Mouse (Mus musculus): ENCODE measurements around the gene Bcat2. TPM values are rescaled to one million over a fixed set of nuclear protein-coding genes. Genes with fewer than 3 reads are reported as not detected.

Gene Bcat2
- polyA plus RNA-seq, 1 experiment from 2014 or later: 37.1 TPM

- Histone ChIP-seq H3K9me3 (no peaks in the 10 kb centered on the region), H3K4me3 (peak overlapping the region; percentile 73; the same call in 1 of the 2 replicates), H3K27me3 (ENCODE audit: insufficient read depth, poor library complexity, severe bottlenecking) (no peaks in the 10 kb centered on the region), H3K36me3 (peaks cover 16% of the 10 kb centered on the region), H3K27ac (no peak overlapping the region), H3K4me1 (replicated peaks) (peaks cover 42% of the 10 kb centered on the region)
- WGBS: 64% methylated on average over 1 of the region's 1 CpGs
- no peak for DNase-seq (ENCODE audit: low spot score)
Observed at GRCm38 (mm10) chr7:45571966-45572365, 2.0 kb downstream of the Bcat2 start.

DNA sequence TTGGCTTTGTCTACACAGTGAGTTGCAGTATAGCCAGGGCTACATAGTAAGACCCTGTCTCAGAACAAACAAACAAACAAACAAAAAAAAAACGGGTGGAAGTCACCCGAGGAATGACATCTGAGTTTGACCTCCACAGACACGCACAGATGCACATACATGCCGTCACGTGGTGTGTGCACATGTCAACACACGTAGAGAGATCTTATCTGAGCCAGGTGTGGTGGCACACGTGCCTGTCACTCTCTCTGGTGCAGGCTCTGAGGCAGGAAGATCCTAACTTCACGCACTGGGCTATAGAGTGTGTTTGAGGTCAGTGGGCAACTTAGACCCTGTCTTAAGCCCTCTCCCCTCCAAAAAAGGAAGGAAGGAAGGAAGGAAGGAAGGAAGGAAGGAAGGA, 4.0 kb downstream of the Bcat2 start:
- Histone ChIP-seq H3K4me3 (no peak overlapping the region), H3K27ac (no peak overlapping the region), H3K4me1 (replicated peaks) (peaks cover 24% of the 10 kb centered on the region), H3K9me3 (no peaks in the 10 kb centered on the region), H3K27me3 (ENCODE audit: insufficient read depth, poor library complexity, severe bottlenecking) (no peaks in the 10 kb centered on the region), H3K36me3 (peaks cover 35% of the 10 kb centered on the region)
- DNase-seq (ENCODE audit: low spot score): no peak
- WGBS: 82% methylated on average over 8 of the region's 8 CpGs

GRCm38 (mm10) chr7:45574472-45575379, 4.8 kb downstream of the Bcat2 start:
- Histone ChIP-seq H3K27ac (no peak overlapping the region), H3K36me3 (peaks cover 35% of the 10 kb centered on the region), H3K4me1 (replicated peaks) (peaks cover 24% of the 10 kb centered on the region), H3K9me3 (no peaks in the 10 kb centered on the region), H3K27me3 (ENCODE audit: insufficient read depth, poor library complexity, severe bottlenecking) (no peaks in the 10 kb centered on the region), H3K4me3 (no peak overlapping the region)
- no peak for DNase-seq (ENCODE audit: low spot score)
- 85% methylated on average over 15 of the region's 15 CpGs for WGBS

GRCm38 (mm10) chr7:45585923-45586322, 16.0 kb downstream of the Bcat2 start:
- no peak for DNase-seq (ENCODE audit: low spot score)
- Histone ChIP-seq H3K4me3 (no peak overlapping the region), H3K36me3 (peaks cover 55% of the 10 kb centered on the region), H3K27me3 (ENCODE audit: insufficient read depth, poor library complexity, severe bottlenecking) (no peaks in the 10 kb centered on the region), H3K9me3 (no peaks in the 10 kb centered on the region), H3K27ac (no peak overlapping the region), H3K4me1 (replicated peaks) (peaks cover 10% of the 10 kb centered on the region)
- 91% methylated on average over 6 of the region's 6 CpGs for WGBS

GRCm38 (mm10) chr7:45587631-45588592, 18.0 kb downstream of the Bcat2 start:
- no peaks in the 10 kb centered on the region for H3K9me3 ChIP-seq
- H3K27me3 ChIP-seq (ENCODE audit: insufficient read depth, poor library complexity, severe bottlenecking): no peaks in the 10 kb centered on the region
- 94% methylated on average over 23 of the region's 23 CpGs for WGBS
- H3K4me1 ChIP-seq (replicated peaks): peaks cover 10% of the 10 kb centered on the region
- no peak overlapping the region for H3K4me3 ChIP-seq
- H3K36me3 ChIP-seq: peaks cover 50% of the 10 kb centered on the region
- H3K27ac ChIP-seq: no peak overlapping the region
- no peak for DNase-seq (ENCODE audit: low spot score)

GRCm38 (mm10) chr7:45589173-45589572, 19.2 kb downstream of the Bcat2 start:
- Histone ChIP-seq H3K4me3 (peak overlapping the region; percentile 47), H3K9me3 (no peaks in the 10 kb centered on the region), H3K27me3 (ENCODE audit: insufficient read depth, poor library complexity, severe bottlenecking) (no peaks in the 10 kb centered on the region), H3K36me3 (peaks cover 40% of the 10 kb centered on the region), H3K27ac (peak overlapping the region; percentile 71), H3K4me1 (replicated peaks) (peaks cover 10% of the 10 kb centered on the region)
- DNase-seq (ENCODE audit: low spot score): peak; percentile 92
- 5% methylated on average over 19 of the region's 19 CpGs for WGBS

DNA sequence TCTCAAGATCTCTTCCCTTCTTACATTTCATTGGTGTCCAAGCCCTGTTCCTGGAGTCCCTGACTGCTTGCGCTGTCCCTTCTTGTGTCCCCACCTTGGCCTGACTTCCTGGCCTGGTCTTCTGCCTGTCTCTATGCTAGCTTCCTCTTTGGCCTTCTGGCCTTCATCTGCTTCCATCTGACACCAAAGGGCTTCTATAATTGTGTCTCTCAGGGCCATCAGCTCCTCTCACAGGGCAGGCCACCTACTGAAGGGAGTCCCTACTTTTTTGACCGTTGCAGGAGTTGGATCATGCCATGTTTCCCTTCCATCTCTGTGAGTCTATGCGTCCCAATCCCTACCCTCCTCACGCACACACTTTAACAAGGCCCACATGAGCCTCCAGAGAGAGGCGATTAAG, 19.9 kb downstream of the Bcat2 start:
- Histone ChIP-seq H3K4me3 (peak overlapping the region; percentile 47; the same call in 1 of the 2 replicates), H3K9me3 (no peaks in the 10 kb centered on the region), H3K36me3 (peaks cover 34% of the 10 kb centered on the region), H3K27me3 (ENCODE audit: insufficient read depth, poor library complexity, severe bottlenecking) (no peaks in the 10 kb centered on the region), H3K4me1 (replicated peaks) (peaks cover 10% of the 10 kb centered on the region), H3K27ac (peak overlapping the region; percentile 71)
- no peak for DNase-seq (ENCODE audit: low spot score)
- WGBS: 94% methylated on average over 5 of the region's 5 CpGs

DNA sequence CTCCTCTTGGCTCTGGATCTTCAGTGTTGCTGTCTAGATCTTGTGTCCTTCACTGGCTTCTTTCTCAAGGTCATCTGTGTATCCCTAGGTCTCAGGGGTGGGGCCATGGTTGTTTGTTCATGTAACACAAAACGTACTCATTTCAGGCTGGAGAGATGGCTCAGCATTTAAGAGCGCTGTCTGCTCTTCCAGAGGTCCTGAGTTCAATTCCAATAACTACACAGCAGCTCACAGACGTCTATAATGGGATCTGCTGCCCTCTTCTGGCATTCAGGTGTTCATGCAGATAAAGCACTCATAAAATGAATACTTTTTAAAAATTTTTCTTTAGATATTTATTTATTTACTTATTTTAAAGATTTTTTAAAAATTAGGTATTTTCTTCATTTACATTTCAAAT, 20.9 kb downstream of the Bcat2 start:
- Histone ChIP-seq H3K4me1 (replicated peaks) (peaks cover 10% of the 10 kb centered on the region), H3K27ac (no peak overlapping the region), H3K9me3 (no peaks in the 10 kb centered on the region), H3K4me3 (no peak overlapping the region), H3K27me3 (ENCODE audit: insufficient read depth, poor library complexity, severe bottlenecking) (no peaks in the 10 kb centered on the region), H3K36me3 (peaks cover 24% of the 10 kb centered on the region)
- DNase-seq (ENCODE audit: low spot score): no peak
- WGBS: 68% methylated on average over 3 of the region's 3 CpGs

GRCm38 (mm10) chr7:45591880-45592279, 21.9 kb downstream of the Bcat2 start:
- DNase-seq (ENCODE audit: low spot score): no peak
- no peaks in the 10 kb centered on the region for H3K27me3 ChIP-seq (ENCODE audit: insufficient read depth, poor library complexity, severe bottlenecking)
- H3K4me3 ChIP-seq: no peak overlapping the region
- peaks cover 10% of the 10 kb centered on the region for H3K4me1 ChIP-seq (replicated peaks)
- 82% methylated on average over 7 of the region's 7 CpGs for WGBS
- H3K27ac ChIP-seq: no peak overlapping the region
- no peaks in the 10 kb centered on the region for H3K9me3 ChIP-seq
- H3K36me3 ChIP-seq: peaks cover 14% of the 10 kb centered on the region

GRCm38 (mm10) chr7:45593118-45593815, 23.3 kb downstream of the Bcat2 start:
- H3K27me3 ChIP-seq (ENCODE audit: insufficient read depth, poor library complexity, severe bottlenecking): no peaks in the 10 kb centered on the region
- WGBS: 26% methylated on average over 10 of the region's 10 CpGs
- no peaks in the 10 kb centered on the region for H3K9me3 ChIP-seq
- H3K4me1 ChIP-seq (replicated peaks): peaks cover 10% of the 10 kb centered on the region
- peak; percentile 58 for DNase-seq (ENCODE audit: low spot score)
- H3K27ac ChIP-seq: no peak overlapping the region
- peaks cover 2% of the 10 kb centered on the region; the same call in 1 of the 2 replicates for H3K36me3 ChIP-seq
- H3K4me3 ChIP-seq: no peak overlapping the region

GRCm38 (mm10) chr7:45595176-45595575, 25.2 kb downstream of the Bcat2 start:
- Histone ChIP-seq H3K27ac (no peak overlapping the region), H3K9me3 (no peaks in the 10 kb centered on the region), H3K36me3 (no peaks in the 10 kb centered on the region), H3K4me3 (no peak overlapping the region), H3K27me3 (ENCODE audit: insufficient read depth, poor library complexity, severe bottlenecking) (no peaks in the 10 kb centered on the region), H3K4me1 (replicated peaks) (peaks cover 9% of the 10 kb centered on the region; the same call in 1 of the 2 replicates)
- WGBS: 85% methylated on average over 4 of the region's 4 CpGs
- no peak for DNase-seq (ENCODE audit: low spot score)

DNA sequence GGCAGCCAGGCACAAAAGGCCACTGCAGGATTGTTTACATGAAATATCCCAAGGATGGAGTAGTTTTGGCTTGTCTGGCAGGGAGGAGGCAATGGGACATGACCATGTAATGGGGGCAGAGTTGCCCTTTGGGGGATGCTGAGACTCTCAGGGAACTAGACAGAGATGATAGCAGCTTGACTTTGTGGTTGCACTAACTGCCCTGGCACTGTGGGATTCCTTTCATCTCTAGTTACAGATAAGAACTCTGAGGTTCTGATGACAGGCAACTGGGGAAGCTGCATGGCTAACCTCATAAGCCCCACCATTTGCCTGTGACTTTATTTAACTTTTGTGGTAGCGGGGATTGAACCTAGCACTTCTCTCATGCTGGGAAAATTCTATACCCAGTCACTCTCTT, 26.2 kb downstream of the Bcat2 start:
- no peak for DNase-seq (ENCODE audit: low spot score)
- WGBS: 92% methylated on average over 1 of the region's 1 CpGs
- H3K36me3 ChIP-seq: no peaks in the 10 kb centered on the region

More for the DNA sequence above, 26.2 kb downstream of the Bcat2 start:
- Histone ChIP-seq H3K27me3 (ENCODE audit: insufficient read depth, poor library complexity, severe bottlenecking) (no peaks in the 10 kb centered on the region), H3K4me3 (no peak overlapping the region), H3K9me3 (no peaks in the 10 kb centered on the region), H3K27ac (no peak overlapping the region), H3K4me1 (replicated peaks) (peaks cover 9% of the 10 kb centered on the region; the same call in 1 of the 2 replicates)

Measured in hindbrain, embryonic 10.5 days (tissue).